Mouse (Mus musculus): Measurements from ENCODE around the gene Igfbp6.

- TF ChIP-seq CTCF (conservative IDR thresholded peaks at IDR 0.05 in 1 of 2, IDR thresholded peaks at IDR 0.05 in 1 of 2; ENCODE audit: low read depth in 2 of 2, low read length in 2 of 2) (no peak), CHD2 (IDR thresholded peaks at IDR 0.05; ENCODE audit: low read length) (no peak), USF1 (IDR thresholded peaks at IDR 0.05; ENCODE audit: low read depth, low read length) (no peak), POLR2A (IDR thresholded peaks at IDR 0.05; ENCODE audit: low read depth, low read length) (no peak), MAFK (IDR thresholded peaks at IDR 0.05; ENCODE audit: insufficient replicate concordance, low read length) (no peak), POLR2AphosphoS2 (IDR thresholded peaks at IDR 0.05; ENCODE audit: low read depth, low read length) (no peak)
Measured at GRCm38 (mm10) chr15:102191699-102192098, 47.5 kb downstream of the Igfbp6 start.
